Mouse (Mus musculus): ENCODE measurements around the gene 4933425L06Rik. TPM values are rescaled to one million over a fixed set of nuclear protein-coding genes. Genes with fewer than 3 reads are reported as not detected.

The 4933425L06Rik gene
- not detected in 2 replicates for polyA plus RNA-seq (2015; fragmentation: Nextera tagmentation; extraction: Ambion mirVana)

DNA sequence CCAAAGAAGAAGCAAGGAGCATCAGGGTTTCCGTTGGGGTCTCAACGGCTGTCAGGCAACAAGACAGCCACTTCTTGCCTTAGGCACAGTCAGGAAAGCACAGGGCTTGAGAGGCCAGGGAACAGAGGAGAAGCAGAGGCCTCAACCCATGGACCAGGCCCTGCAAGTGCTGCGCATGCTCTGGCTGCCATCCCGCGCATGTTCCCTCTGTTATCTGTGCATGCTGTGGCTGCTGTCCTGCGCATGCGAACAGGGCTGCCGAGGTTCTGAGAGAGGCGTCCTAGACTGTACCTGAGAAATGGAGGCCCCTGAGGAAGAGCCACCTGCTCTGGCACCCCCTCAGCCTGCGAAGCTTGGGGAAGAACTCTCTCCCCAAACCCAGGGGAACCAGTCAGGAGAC is at the start of gene 4933425L06Rik:
TSS of gene 4933425L06Rik (plus strand) at position 261 of the 400 bp plus-strand sequence.
- 87% methylated on average over 10 of the region's 10 CpGs for WGBS
- Histone ChIP-seq H3K4me2 (no peak within 1 kb of the TSS), H3K9ac (no peak within 1 kb of the TSS), H3K27ac (no peak within 1 kb of the TSS), H3K4me3 (no peak within 1 kb of the TSS), H3K4me1 (no peaks in the 10 kb centered on the region), H3K27me3 (no peaks in the 10 kb centered on the region), H3K9me3 (no peaks in the 10 kb centered on the region), H3K36me3 (no peaks in the 10 kb centered on the region)
- no peak for ATAC-seq (ENCODE audit: insufficient number of reproducible peaks, low FRiP score, low TSS enrichment, low read depth)

DNA sequence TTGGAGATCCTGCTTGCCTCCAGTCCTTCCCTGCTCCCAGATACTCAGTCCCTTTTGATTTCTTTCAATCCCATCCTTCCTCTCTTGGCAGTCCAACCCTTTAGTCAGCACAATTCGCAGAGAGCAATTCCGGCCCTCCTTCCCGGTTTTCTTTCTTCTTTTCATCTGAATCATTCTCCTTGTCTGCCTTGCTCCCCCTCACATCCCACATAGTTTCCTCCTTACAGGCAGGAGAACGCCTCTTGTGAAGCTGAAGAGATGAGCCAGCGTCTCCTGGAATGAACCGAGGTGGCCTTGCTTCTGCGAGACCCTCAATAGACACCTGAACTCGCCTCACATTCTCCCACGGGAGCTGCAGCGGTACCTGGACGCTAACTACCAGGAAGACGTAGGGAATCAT is 44.1 kb upstream of the 4933425L06Rik start:
- no peak overlapping the region for H3K4me2 ChIP-seq
- ATAC-seq (ENCODE audit: insufficient number of reproducible peaks, low FRiP score, low TSS enrichment, low read depth) = no peak
- WGBS = 82% methylated on average over 12 of the region's 12 CpGs
- H3K4me1 ChIP-seq = 0 out of 2 replicates have a peak, but pooled peaks cover 2% of the 10 kb centered on the region
- no peaks in the 10 kb centered on the region for H3K36me3 ChIP-seq
- no peaks in the 10 kb centered on the region for H3K9me3 ChIP-seq
- H3K4me3 ChIP-seq = no peak overlapping the region
- H3K27me3 ChIP-seq = no peaks in the 10 kb centered on the region
- H3K27ac ChIP-seq = no peak overlapping the region
- H3K9ac ChIP-seq = no peak overlapping the region

DNA sequence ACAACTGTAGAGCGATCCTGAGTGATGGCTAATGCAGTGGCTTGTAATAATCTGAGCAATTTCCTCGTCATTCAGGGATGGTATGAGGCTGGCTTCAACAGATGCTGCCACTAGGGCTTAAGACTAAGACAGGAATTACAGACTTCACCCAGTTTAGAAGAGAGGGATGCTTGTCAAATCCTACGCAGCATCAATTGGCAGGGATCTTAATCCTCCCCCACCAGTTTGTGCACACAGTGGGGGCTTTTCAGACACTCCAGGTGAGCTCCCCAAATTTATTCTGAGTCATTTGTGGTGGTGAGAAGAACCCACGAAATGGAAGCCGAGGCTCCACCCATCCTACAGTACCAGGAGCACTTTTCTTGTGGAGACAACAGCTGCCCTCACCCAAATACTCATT is 43.6 kb upstream of the 4933425L06Rik start:
- Histone ChIP-seq H3K27me3 (no peaks in the 10 kb centered on the region), H3K9me3 (no peaks in the 10 kb centered on the region), H3K27ac (no peak overlapping the region), H3K9ac (no peak overlapping the region), H3K4me3 (no peak overlapping the region), H3K4me2 (no peak overlapping the region), H3K4me1 (0 out of 2 replicates have a peak, but pooled peaks cover 2% of the 10 kb centered on the region), H3K36me3 (no peaks in the 10 kb centered on the region)
- ATAC-seq (ENCODE audit: insufficient number of reproducible peaks, low FRiP score, low TSS enrichment, low read depth) = no peak
- 81% methylated on average over 5 of the region's 5 CpGs for WGBS

DNA sequence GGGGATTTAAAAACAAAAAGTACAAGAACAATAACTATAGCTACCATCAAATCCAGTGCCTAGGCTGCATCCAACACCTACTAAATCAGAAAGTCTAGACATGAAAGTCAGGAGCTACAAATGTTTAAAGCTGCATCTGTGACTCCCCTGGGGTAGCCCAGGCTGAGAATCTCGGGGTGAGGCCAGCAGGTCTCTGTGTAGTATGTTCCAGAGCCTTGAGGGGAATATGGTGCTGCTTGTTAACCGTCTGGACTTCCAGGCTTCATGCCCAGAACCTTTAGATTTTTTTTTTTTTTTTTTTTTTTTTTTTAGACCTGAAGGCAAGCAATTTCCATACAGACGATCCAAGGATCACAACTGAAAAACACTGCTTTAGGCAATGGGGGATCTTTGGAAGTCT is 38.0 kb upstream of the 4933425L06Rik start:
- ATAC-seq (ENCODE audit: insufficient number of reproducible peaks, low FRiP score, low TSS enrichment, low read depth) = no peak

DNA sequence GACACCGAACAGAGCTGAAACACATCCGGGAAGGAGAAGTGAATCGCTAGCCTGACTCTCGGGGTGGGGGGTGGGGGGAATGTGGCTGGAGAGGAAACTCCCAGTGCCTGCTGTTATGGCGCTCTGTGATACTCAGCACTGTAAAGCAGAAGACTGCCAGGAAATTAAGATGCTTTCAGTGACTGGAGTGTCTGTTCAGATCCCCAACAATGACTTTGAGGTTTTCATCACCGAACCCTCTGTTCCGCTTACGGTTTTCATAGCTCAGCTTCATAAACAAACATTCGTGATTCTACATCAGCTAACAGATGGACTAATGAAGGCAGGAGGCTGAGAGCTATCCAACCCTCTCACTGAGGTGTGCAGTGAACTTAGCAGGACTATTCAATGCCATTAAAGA is 34.5 kb upstream of the 4933425L06Rik start:
- Histone ChIP-seq H3K27ac (no peak overlapping the region), H3K9ac (no peak overlapping the region), H3K27me3 (no peaks in the 10 kb centered on the region), H3K4me3 (no peak overlapping the region), H3K36me3 (no peaks in the 10 kb centered on the region), H3K4me2 (no peak overlapping the region), H3K9me3 (no peaks in the 10 kb centered on the region), H3K4me1 (no peaks in the 10 kb centered on the region)
- ATAC-seq (ENCODE audit: insufficient number of reproducible peaks, low FRiP score, low TSS enrichment, low read depth) = no peak
- 57% methylated on average over 9 of the region's 9 CpGs for WGBS

More for the DNA sequence above, 38.0 kb upstream of the 4933425L06Rik start:
- Histone ChIP-seq H3K36me3 (no peaks in the 10 kb centered on the region), H3K4me1 (0 out of 2 replicates have a peak, but pooled peaks cover 2% of the 10 kb centered on the region), H3K4me3 (no peak overlapping the region), H3K27ac (no peak overlapping the region), H3K27me3 (no peaks in the 10 kb centered on the region), H3K9me3 (no peaks in the 10 kb centered on the region), H3K9ac (no peak overlapping the region), H3K4me2 (no peak overlapping the region)
- 24% methylated on average over 3 of the region's 3 CpGs for WGBS

DNA sequence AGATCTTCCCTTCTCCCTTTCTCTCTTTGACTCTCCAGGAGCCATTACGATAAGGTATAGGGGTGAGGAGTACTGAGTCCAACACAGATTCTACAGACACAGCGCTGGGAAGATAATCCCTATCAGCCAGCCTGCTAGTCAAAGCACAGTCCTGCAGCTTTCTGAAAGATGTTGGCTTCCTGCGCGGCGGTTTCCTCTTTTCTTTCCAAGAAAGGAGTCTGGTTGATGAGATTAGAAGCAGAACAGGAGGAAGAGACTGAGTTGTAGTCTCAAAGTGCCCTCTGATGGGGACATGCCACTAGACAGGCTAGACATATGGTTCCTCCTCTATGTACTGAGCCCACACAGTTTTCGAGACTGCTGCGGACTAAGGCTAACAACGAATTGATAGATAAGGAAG is 33.3 kb upstream of the 4933425L06Rik start:
- H3K27ac ChIP-seq = no peak overlapping the region
- peaks cover 3% of the 10 kb centered on the region; the same call in 1 of the 2 replicates for H3K27me3 ChIP-seq
- no peaks in the 10 kb centered on the region for H3K36me3 ChIP-seq
- H3K9me3 ChIP-seq = no peaks in the 10 kb centered on the region
- H3K9ac ChIP-seq = no peak overlapping the region
- no peak overlapping the region for H3K4me3 ChIP-seq
- no peak overlapping the region for H3K4me2 ChIP-seq
- 76% methylated on average over 8 of the region's 8 CpGs for WGBS
- H3K4me1 ChIP-seq = peaks cover 8% of the 10 kb centered on the region; the same call in 1 of the 2 replicates
- ATAC-seq (ENCODE audit: insufficient number of reproducible peaks, low FRiP score, low TSS enrichment, low read depth) = no peak

DNA sequence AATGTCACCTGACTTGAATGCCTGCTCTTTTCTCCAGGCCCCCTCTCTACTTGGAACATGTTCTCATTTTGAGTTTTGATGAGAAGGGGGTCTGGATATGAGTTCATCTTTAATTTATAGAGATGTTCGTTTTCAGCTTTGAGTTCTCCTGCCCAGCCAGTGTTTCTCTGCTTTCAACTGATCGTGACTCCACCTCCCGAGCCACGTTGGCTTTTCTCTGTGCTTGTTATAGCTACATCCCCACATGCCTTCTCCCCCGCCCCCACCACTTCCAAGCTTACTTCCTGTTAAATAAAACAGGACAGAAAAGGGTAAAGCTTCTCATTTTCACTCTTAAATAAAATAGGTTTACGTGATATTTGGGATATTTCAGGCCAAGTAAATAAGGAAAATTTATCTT is 30.5 kb upstream of the 4933425L06Rik start:
- Histone ChIP-seq H3K4me3 (no peak overlapping the region), H3K9ac (no peak overlapping the region), H3K4me1 (peaks cover 14% of the 10 kb centered on the region), H3K27ac (no peak overlapping the region), H3K4me2 (no peak overlapping the region), H3K27me3 (peaks cover 3% of the 10 kb centered on the region; the same call in 1 of the 2 replicates), H3K36me3 (no peaks in the 10 kb centered on the region), H3K9me3 (no peaks in the 10 kb centered on the region)
- ATAC-seq (ENCODE audit: insufficient number of reproducible peaks, low FRiP score, low TSS enrichment, low read depth) = no peak
- 32% methylated on average over 6 of the region's 6 CpGs for WGBS

DNA sequence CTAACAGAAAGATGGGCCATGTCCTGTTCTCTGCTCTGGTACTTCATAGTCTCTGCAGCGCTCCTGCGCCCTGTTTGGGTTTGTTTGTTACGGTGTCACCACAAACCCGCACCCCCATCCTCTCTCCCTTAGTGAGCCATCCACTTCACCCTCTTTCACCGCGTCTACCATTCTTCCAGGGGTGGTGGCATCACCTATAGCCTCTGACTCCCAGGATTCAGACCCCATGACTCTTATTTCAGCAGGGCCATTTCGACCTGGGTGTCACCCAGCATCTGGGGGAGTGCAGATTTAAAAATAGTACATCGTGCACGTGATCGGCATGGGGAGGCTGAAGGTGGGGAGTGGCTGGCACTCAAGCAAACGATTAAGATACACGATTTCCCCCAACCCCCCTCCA is 28.3 kb upstream of the 4933425L06Rik start:
- Histone ChIP-seq H3K4me1 (peaks cover 14% of the 10 kb centered on the region), H3K4me2 (peak overlapping the region; percentile 91), H3K36me3 (no peaks in the 10 kb centered on the region), H3K9ac (peak overlapping the region; percentile 51; the same call in 1 of the 2 replicates), H3K27me3 (peaks cover 3% of the 10 kb centered on the region; the same call in 1 of the 2 replicates), H3K9me3 (no peaks in the 10 kb centered on the region), H3K27ac (no peak overlapping the region), H3K4me3 (peak overlapping the region; percentile 55)
- ATAC-seq (ENCODE audit: insufficient number of reproducible peaks, low FRiP score, low TSS enrichment, low read depth) = no peak
- under 1% methylated on average over 12 of the region's 12 CpGs for WGBS

DNA sequence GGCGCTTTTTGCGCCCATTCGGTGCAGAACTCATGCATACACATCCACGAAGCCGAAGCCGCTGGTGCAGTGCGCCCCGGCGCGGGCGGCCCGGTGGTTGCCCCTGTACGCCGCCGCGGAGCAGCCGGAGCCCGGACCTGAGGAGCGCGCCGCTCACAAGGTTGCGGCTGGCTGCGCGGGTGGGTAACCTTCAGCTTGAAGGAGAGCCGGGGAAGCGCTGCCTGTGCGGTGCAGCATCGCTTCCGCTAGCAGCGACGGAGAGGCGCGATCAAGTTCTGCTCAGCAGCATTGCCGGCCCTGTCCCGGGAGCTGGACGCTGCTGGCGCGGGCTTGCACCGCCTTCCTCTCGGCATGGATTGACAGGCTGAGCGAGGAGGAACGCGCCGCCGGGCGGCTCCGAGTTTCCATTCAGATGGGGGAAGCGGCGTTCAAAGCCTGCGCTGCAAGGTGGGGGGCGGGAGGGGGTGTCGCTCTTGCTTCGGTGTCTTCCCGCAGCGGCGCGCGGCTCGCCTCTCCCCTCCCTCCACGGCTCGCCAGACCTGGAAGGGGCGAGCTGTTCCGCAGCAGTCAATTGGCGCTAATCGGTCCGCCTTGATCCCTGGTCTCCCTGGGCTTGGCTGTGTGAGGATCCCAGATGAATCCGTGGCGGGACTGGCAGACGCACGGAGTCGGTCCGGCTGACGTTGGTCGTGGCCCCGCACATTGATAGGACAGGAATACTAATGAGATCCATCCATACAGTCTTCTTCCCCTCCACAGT is 27.6 kb upstream of the 4933425L06Rik start, which contains the start of gene Rgs7bp:
TSS of gene Rgs7bp (minus strand) at position 750 of the 760 bp plus-strand sequence.
- H3K27ac ChIP-seq = peak within 1 kb of the TSS; percentile 75
- no peaks in the 10 kb centered on the region for H3K36me3 ChIP-seq
- peak within 1 kb of the TSS; percentile 91 for H3K4me2 ChIP-seq
- ATAC-seq (ENCODE audit: insufficient number of reproducible peaks, low FRiP score, low TSS enrichment, low read depth) = peak; percentile 78
- peaks cover 14% of the 10 kb centered on the region for H3K4me1 ChIP-seq
- peak within 1 kb of the TSS; percentile 51 for H3K9ac ChIP-seq
- WGBS = under 1% methylated on average over 75 of the region's 75 CpGs
- peaks cover 3% of the 10 kb centered on the region; the same call in 1 of the 2 replicates for H3K27me3 ChIP-seq
- H3K9me3 ChIP-seq = no peaks in the 10 kb centered on the region
- peak within 1 kb of the TSS; percentile 55 for H3K4me3 ChIP-seq

DNA sequence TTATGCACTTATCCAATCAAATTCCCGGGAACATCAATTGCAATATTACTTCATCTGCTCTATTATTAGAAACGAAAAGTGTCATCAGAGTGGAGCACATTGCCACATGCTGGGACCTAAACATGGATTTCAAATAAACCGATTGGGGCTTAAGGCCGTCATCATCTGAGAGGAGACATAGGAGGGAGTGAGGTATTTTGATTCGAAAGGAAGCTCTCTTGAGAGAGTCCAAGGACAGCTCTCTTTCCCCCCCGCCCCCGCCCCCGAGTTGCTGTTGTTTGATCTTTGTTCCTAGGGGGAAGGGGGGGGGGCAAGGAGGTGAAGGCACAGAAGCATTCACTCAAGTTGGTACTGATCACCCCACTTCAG is 27.0 kb upstream of the 4933425L06Rik start:
- WGBS = 2% methylated on average over 8 of the region's 8 CpGs
- H3K27me3 ChIP-seq = peaks cover 3% of the 10 kb centered on the region; the same call in 1 of the 2 replicates

DNA sequence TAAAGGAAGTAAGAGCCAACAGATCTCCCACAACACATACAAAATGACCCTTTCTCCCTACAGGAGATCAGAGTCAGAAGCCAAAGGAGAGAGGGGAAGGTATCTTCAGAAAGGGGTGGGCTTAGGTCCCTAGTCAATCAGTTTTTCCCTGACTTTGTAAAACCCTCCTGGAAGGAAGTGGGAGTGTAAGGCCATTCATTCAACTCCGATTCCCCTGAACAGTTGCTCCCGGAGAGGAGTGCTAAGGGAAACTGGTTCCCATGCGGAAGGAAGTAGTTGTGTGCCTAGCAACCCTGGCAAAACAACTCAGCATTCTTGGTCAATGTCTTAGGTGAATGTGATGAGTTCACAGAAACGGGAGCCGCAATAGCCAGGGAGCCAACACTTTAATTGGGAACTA is 26.5 kb upstream of the 4933425L06Rik start:
- H3K4me1 ChIP-seq = peaks cover 14% of the 10 kb centered on the region
- WGBS = 28% methylated on average over 5 of the region's 5 CpGs
- no peaks in the 10 kb centered on the region for H3K36me3 ChIP-seq
- H3K27me3 ChIP-seq = peaks cover 3% of the 10 kb centered on the region; the same call in 1 of the 2 replicates
- H3K9me3 ChIP-seq = no peaks in the 10 kb centered on the region
- ATAC-seq (ENCODE audit: insufficient number of reproducible peaks, low FRiP score, low TSS enrichment, low read depth) = no peak
- no peak overlapping the region for H3K9ac ChIP-seq
- H3K4me3 ChIP-seq = peak overlapping the region; percentile 55; the same call in 1 of the 2 replicates
- peak overlapping the region; percentile 59; the same call in 1 of the 2 replicates for H3K27ac ChIP-seq
- peak overlapping the region; percentile 91 for H3K4me2 ChIP-seq

More for the DNA sequence above, 27.0 kb upstream of the 4933425L06Rik start:
- H3K4me2 ChIP-seq = peak overlapping the region; percentile 91
- no peaks in the 10 kb centered on the region for H3K9me3 ChIP-seq
- H3K4me1 ChIP-seq = peaks cover 14% of the 10 kb centered on the region
- H3K4me3 ChIP-seq = peak overlapping the region; percentile 55
- no peaks in the 10 kb centered on the region for H3K36me3 ChIP-seq
- H3K9ac ChIP-seq = no peak overlapping the region; the same call in 1 of the 2 replicates
- peak overlapping the region; percentile 59 for H3K27ac ChIP-seq
- ATAC-seq (ENCODE audit: insufficient number of reproducible peaks, low FRiP score, low TSS enrichment, low read depth) = no peak

DNA sequence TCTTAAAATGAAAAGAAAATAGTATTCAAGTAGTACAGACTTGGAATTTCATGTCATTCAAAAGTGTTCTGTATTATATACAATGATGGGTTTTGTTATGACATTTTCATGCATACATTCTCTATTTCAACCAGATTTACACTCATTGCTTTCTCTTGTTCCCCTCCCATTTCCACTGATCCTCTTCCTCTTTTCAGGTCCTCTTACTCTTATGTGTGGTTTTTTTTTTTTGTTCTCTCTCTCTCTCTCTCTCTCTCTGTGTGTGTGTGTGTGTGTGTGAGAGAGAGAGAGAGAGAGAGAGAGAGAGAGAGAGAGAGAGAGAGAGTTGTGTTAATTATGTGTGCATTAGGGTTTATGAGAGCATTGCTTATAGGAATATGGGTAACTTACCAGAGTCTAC is 15.8 kb upstream of the 4933425L06Rik start:
- no peak overlapping the region for H3K4me3 ChIP-seq
- ATAC-seq (ENCODE audit: insufficient number of reproducible peaks, low FRiP score, low TSS enrichment, low read depth) = no peak
- no peaks in the 10 kb centered on the region for H3K9me3 ChIP-seq
- no peaks in the 10 kb centered on the region for H3K4me1 ChIP-seq
- no peak overlapping the region for H3K27ac ChIP-seq
- H3K36me3 ChIP-seq = no peaks in the 10 kb centered on the region
- no peaks in the 10 kb centered on the region for H3K27me3 ChIP-seq
- no peak overlapping the region for H3K9ac ChIP-seq
- no peak overlapping the region for H3K4me2 ChIP-seq

All from limb, embryonic 15.5 days (tissue).